Mouse (Mus musculus) liver, adult 2 months (tissue): ENCODE measurements around the gene Ext2. TPM values are rescaled to one million over a fixed set of nuclear protein-coding genes. Genes with fewer than 3 reads are reported as not detected.

Experiments used
- DNase-seq: peaks from one replicate; pipeline ENCODE4 v3.0.0-alpha.2; 2011; ENCODE audit warnings: low read depth, low spot score; ENCODE audit errors: extremely low read depth
- H3K27ac ChIP-seq: fragments of 200-500 bp; replicated peaks from 2 replicates; pipeline ENCODE4 v1.5.1; 2012; ENCODE audit warnings: low read depth, mild to moderate bottlenecking, control low read depth, inconsistent platforms, low read length; ENCODE audit not compliant: insufficient read depth
- H3K27me3 ChIP-seq: fragments of 200-500 bp; 2 replicates; pipeline ENCODE4 v1.6.1; 2012; ENCODE audit warnings: mild to moderate bottlenecking, moderate library complexity, low read length, inconsistent platforms; ENCODE audit not compliant: control insufficient read depth, insufficient read depth
- H3K36me3 ChIP-seq: fragments of 200-500 bp; 2 replicates; pipeline ENCODE4 v1.6.1; 2012; ENCODE audit warnings: low read length, inconsistent platforms; ENCODE audit not compliant: control insufficient read depth, insufficient read depth
- H3K4me1 ChIP-seq: fragments of 200-500 bp; 2 replicates; pipeline ENCODE4 v1.6.1; 2011; ENCODE audit warnings: low read length; ENCODE audit not compliant: control insufficient read depth, insufficient read depth
- H3K4me3 ChIP-seq: fragments of 200-500 bp; 2 replicates; pipeline ENCODE4 v1.5.1; 2011; ENCODE audit warnings: low read depth, mild to moderate bottlenecking, control low read depth, low read length, moderate library complexity; ENCODE audit not compliant: insufficient read depth
- H3K79me2 ChIP-seq: fragments of 200-500 bp; 2 replicates; pipeline ENCODE4 v1.6.1; 2012; ENCODE audit warnings: inconsistent platforms, mild to moderate bottlenecking, low read length, moderate library complexity; ENCODE audit not compliant: control insufficient read depth, insufficient read depth
- H3K9ac ChIP-seq: fragments of 200-500 bp; 2 replicates; pipeline ENCODE4 v1.6.1; 2012; ENCODE audit warnings: low read depth, mild to moderate bottlenecking, control low read depth, inconsistent platforms, low read length
- CTCF ChIP-seq: fragments of 200-500 bp; IDR thresholded peaks from 2 replicates; pipeline ENCODE4 v1.5.1; 2011; ENCODE audit warnings: low read depth, low read length, control low read depth
- POLR2A ChIP-seq: fragments of 200-500 bp; IDR thresholded peaks from 2 replicates; pipeline ENCODE4 v1.6.1; 2011; ENCODE audit warnings: low read length, control low read depth; ENCODE audit not compliant: insufficient read depth; ENCODE audit errors: extremely low read depth
- WGBS: fragments of 180-500 bp; shearing (Covaris S2); methylation state at CpG from one replicate; pipeline ENCODE4 v1.1.7; 2018; 5-methylcytosine and 5-hydroxymethylcytosine counted together
- polyA plus RNA-seq: library from polyadenylated mRNA; depleted of rRNA; stranded (reverse); fragments of >200 nt; gene quantifications from 2 replicates; pipeline ENCODE4 v1.2.3, GENCODE M21; 2012
- total RNA-seq: library from RNA; depleted of rRNA; stranded (reverse); fragments of >200 nt; gene quantifications from 2 replicates; pipeline ENCODE4 v1.2.3, GENCODE M21; 2014

The Ext2 gene
- total and polyA plus RNA-seq, 2 experiments: 14.1 to 19.1 TPM

DNA sequence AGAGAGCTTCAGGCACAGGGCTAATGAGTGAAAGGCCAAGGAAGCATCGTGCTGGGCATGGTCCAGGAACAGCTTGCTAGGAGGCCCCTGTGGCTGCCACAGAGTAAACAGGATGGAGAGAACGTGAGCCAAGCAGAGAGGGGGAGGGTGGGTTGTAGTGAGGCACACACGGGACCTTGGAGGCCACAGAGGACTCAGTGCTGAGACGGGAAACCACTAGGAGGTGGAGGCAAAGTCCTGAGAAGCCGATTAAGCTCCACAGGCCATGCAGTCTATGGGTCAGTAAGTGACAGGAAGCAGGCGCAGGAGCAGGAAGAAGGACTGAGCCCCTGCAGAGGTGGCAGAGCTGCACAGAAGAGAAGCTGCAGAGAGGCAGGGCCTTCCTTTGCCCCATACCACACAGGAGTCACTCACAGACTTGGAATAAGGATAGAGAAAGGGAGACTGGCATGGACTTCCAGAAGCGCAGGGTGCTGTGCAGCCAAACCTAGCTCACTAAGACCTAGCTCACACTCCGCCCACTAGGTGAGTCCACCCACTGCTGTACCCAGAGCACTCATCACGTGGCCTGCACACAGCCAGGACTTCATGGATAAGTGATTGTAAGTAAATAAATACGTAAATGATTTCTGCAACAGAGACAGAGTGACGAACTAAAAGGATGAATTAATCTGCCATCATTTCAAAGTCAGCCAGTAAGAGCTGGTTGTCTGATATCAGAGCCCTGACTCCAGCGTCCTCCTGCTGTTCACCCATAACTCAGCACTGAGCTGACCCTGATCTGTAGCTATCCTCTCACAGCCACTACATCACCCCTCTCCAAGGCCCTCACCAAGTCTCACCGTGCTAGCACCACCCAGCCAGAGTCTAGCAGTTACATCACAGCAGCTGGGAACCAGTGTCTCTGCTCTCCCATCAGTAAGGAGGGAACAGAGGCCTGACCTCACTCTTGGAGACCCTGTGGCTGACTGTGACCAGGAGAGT lies 30.6 kb downstream of the Ext2 start:
- no peaks in the 10 kb centered on the region for H3K27me3 ChIP-seq
- peaks cover 4% of the 10 kb centered on the region for H3K4me1 ChIP-seq
- no peaks in the 10 kb centered on the region for H3K79me2 ChIP-seq
- H3K27ac ChIP-seq: 0 out of 2 replicates have a peak overlapping the region, but pooled peaks have one; percentile 6
- peak; percentile 72 for DNase-seq
- H3K4me3 ChIP-seq: no peak overlapping the region
- no peak overlapping the region for H3K9ac ChIP-seq
- peaks cover 2% of the 10 kb centered on the region; the same call in 1 of the 2 replicates for H3K36me3 ChIP-seq
- WGBS: 33% methylated on average over 13 of the region's 13 CpGs
- TF ChIP-seq CTCF (no peak), POLR2A (no peak)

DNA sequence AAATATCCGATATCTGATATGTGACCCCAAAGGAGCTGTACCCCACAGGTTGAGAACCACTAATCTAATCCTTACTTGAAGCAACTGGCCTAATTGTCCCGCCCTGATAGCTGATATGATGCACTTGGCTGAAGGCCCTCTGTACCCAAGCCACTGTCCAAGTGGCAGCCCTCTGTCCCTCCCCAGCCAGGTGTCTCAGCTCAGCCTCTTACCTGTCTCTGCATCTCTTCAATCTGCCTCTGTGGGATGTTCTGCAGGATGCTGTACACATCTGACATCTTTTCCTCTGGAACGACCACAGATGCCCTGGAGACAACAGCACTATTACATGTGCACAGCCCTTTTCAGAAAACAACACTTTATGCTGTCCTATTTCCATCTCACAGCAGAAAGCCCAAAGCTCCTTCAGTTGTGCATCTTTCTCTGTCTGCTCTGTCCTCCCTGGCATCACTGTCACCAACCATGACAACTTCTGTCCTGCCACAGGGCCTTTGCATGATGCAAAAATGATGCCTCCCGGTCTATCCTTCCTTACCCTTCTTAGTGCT lies 31.5 kb downstream of the Ext2 start:
- H3K36me3 ChIP-seq: peaks cover 2% of the 10 kb centered on the region; the same call in 1 of the 2 replicates
- DNase-seq: no peak
- H3K27ac ChIP-seq: 0 out of 2 replicates have a peak overlapping the region, but pooled peaks have one; percentile 13
- WGBS: 83% methylated on average over 4 of the region's 4 CpGs
- no peaks in the 10 kb centered on the region for H3K27me3 ChIP-seq
- no peak overlapping the region for H3K9ac ChIP-seq
- H3K4me1 ChIP-seq: peaks cover 4% of the 10 kb centered on the region
- TF ChIP-seq POLR2A (no peak), CTCF (no peak)
- H3K79me2 ChIP-seq: no peaks in the 10 kb centered on the region
- H3K4me3 ChIP-seq: no peak overlapping the region

DNA sequence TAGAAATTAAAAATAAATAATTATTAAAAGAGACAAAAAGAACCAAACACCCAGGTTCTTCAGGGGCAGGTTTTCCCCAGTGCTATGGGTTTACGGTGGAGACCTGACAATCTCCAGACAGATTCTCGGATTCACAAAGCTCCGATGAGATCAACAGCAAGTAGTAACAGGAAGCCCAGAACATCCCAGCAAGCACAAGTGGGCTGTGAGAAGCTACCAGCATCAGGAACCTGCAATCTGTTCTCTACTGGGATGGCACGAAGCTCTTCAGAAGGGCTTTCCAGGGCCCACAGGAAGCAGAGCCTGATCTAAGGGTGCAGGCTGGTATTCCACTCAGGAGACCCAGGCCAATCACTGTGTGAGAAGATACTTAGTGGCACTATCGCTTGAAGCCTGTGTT lies 33.8 kb downstream of the Ext2 start:
- 92% methylated on average over 5 of the region's 5 CpGs for WGBS
- H3K4me1 ChIP-seq: peaks cover 4% of the 10 kb centered on the region
- H3K36me3 ChIP-seq: peaks cover 2% of the 10 kb centered on the region; the same call in 1 of the 2 replicates
- H3K4me3 ChIP-seq: no peak overlapping the region
- TF ChIP-seq POLR2A (no peak), CTCF (no peak)
- DNase-seq: no peak
- no peak overlapping the region for H3K9ac ChIP-seq
- H3K79me2 ChIP-seq: no peaks in the 10 kb centered on the region
- H3K27ac ChIP-seq: no peak overlapping the region
- H3K27me3 ChIP-seq: no peaks in the 10 kb centered on the region

DNA sequence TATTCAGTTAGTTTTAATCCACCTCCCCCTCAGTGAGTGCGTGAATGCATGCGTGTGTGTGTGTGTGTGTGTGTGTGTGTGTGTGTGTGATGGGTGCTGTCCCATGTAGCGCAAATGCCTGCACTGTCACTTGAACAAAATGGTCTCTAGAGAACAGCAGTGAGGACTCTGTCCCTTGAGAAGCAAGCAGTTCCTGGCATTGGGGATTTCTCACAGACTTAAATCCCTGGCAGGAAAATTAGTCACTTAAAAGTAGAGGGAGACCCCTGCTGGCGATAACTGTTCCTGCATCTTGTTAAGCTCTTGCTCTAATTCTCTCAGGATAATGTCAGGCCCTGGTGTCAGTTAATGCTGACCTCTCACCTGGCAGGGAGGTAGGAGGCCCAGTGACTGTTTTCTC lies 36.2 kb downstream of the Ext2 start:
- Histone ChIP-seq H3K27ac (no peak overlapping the region), H3K36me3 (peaks cover 2% of the 10 kb centered on the region; the same call in 1 of the 2 replicates), H3K27me3 (no peaks in the 10 kb centered on the region), H3K9ac (no peak overlapping the region), H3K79me2 (no peaks in the 10 kb centered on the region), H3K4me1 (no peaks in the 10 kb centered on the region), H3K4me3 (no peak overlapping the region)
- peak; percentile 76 for DNase-seq
- TF ChIP-seq POLR2A (no peak), CTCF (peak; percentile 58)
- 67% methylated on average over 4 of the region's 4 CpGs for WGBS

DNA sequence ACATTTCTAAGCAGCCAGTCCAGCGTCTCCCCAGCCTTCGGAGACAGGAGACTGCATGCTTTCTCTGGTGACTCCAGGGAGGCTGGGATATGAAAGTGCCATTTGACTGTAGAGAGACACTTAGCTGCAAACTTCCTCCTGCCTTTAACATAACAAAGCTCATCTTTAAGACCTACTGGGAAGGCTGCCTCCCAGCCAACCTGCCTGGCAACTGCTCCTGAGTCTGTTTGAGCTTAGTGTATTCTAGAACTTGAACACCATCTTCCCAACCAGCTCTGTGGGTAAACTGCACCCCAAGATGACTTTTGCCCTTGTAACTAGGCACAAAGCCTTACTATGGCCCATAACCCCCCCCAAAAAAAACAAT lies 37.0 kb downstream of the Ext2 start:
- WGBS: 89% methylated on average over 2 of the region's 2 CpGs
- H3K9ac ChIP-seq: no peak overlapping the region
- H3K4me1 ChIP-seq: no peaks in the 10 kb centered on the region
- H3K4me3 ChIP-seq: no peak overlapping the region
- H3K27ac ChIP-seq: no peak overlapping the region
- no peaks in the 10 kb centered on the region for H3K79me2 ChIP-seq
- no peak for DNase-seq
- TF ChIP-seq CTCF (no peak), POLR2A (no peak)
- no peaks in the 10 kb centered on the region for H3K27me3 ChIP-seq
- H3K36me3 ChIP-seq: peaks cover 2% of the 10 kb centered on the region; the same call in 1 of the 2 replicates
